Mouse (Mus musculus) testis, adult 2 months (tissue): ENCODE data around the gene Gja5. TPM values are rescaled to one million over a fixed set of nuclear protein-coding genes. Genes with fewer than 3 reads are reported as not detected.

Experiments
- H3K27ac ChIP-seq: fragments of 200-500 bp; 2 replicates; pipeline ENCODE4 v1.5.1; 2012; ENCODE audit warnings: low read depth, low read length; ENCODE audit not compliant: control insufficient read depth, insufficient read depth
- H3K27me3 ChIP-seq: fragments of 200-500 bp; 2 replicates; pipeline ENCODE4 v1.6.1; 2012; ENCODE audit warnings: mild to moderate bottlenecking, low read length, moderate library complexity; ENCODE audit not compliant: control insufficient read depth, insufficient read depth
- H3K36me3 ChIP-seq: fragments of 200-500 bp; 2 replicates; pipeline ENCODE4 v1.6.1; 2012; ENCODE audit warnings: mild to moderate bottlenecking, low read length; ENCODE audit not compliant: control insufficient read depth, insufficient read depth
- H3K4me1 ChIP-seq: fragments of 200-500 bp; 2 replicates; pipeline ENCODE4 v1.6.1; 2012; ENCODE audit warnings: low read length; ENCODE audit not compliant: control insufficient read depth, insufficient read depth
- H3K4me3 ChIP-seq: fragments of 200-500 bp; 2 replicates; pipeline ENCODE4 v1.5.1; 2012; ENCODE audit warnings: low read depth, mild to moderate bottlenecking, low read length, moderate library complexity, mixed read lengths; ENCODE audit not compliant: control insufficient read depth
- CTCF ChIP-seq: fragments of 200-500 bp; IDR thresholded peaks from 2 replicates; pipeline ENCODE4 v1.5.1; 2012; ENCODE audit warnings: low read depth, mild to moderate bottlenecking, inconsistent platforms, low read length, moderate library complexity; ENCODE audit not compliant: control insufficient read depth, insufficient read depth, insufficient replicate concordance
- POLR2A ChIP-seq: fragments of 200-500 bp; IDR thresholded peaks from 2 replicates; pipeline ENCODE4 v1.6.1; 2012; ENCODE audit warnings: low read depth, mild to moderate bottlenecking, inconsistent platforms, low read length, moderate library complexity; ENCODE audit not compliant: control insufficient read depth
- polyA plus RNA-seq: library from polyadenylated mRNA; depleted of rRNA; stranded (reverse); fragments of >200 nt; gene quantifications from 2 replicates; pipeline ENCODE4 v1.2.3, GENCODE M21; 2012

The Gja5 gene
- polyA plus RNA-seq, 1 experiment = 0.26 TPM

- Histone ChIP-seq H3K27ac (no peak overlapping the region), H3K36me3 (peaks cover 2% of the 10 kb centered on the region; the same call in 1 of the 2 replicates), H3K4me3 (no peak overlapping the region), H3K4me1 (no peaks in the 10 kb centered on the region), H3K27me3 (no peaks in the 10 kb centered on the region)
- no peak for TF ChIP-seq CTCF
- no peak for TF ChIP-seq POLR2A
Observed at GRCm38 (mm10) chr3:96872501-96872900, 32.0 kb upstream of the Gja5 start.

DNA sequence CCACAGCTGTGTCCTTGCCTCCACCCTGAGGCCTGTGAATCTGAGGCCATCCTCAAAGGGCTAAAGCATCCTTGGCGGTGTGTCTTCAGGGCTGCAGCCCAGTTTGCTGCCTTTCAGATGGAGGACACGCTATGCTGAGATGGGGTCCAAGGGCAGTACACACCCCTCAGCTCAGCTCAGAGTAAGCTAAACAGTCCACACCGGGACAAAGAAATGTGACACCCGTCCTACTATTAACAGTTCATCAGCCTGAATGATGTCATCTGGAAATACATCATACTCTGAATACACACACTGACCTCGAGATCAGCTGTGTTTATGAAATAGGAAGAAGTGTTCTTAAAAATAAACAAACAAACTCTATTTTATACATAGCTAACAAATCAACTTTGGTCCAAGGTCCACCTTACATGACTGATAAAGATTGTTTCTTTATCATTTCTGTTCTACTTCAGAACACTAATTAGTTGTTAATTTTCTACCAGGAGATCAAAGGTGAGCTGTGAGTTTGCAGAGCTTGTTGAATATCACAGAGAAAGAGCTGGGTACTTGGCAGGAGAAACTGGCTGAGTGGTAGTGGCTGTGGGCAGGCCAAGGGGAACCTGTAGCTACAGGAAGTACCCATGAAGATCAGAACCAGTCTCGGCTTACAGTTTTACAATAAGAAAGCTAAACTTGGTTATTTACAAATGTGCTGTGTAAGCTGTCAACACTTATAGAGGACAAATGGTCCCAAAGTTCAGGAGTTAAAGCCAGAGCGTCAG is 29.5 kb upstream of the Gja5 start:
- Histone ChIP-seq H3K27ac (no peak overlapping the region), H3K4me3 (no peak overlapping the region), H3K36me3 (peaks cover 2% of the 10 kb centered on the region; the same call in 1 of the 2 replicates), H3K27me3 (no peaks in the 10 kb centered on the region), H3K4me1 (no peaks in the 10 kb centered on the region)
- TF ChIP-seq CTCF (no peak), POLR2A (no peak)

- H3K27ac ChIP-seq = no peak overlapping the region
- no peaks in the 10 kb centered on the region for H3K27me3 ChIP-seq
- no peaks in the 10 kb centered on the region; the same call in 1 of the 2 replicates for H3K36me3 ChIP-seq
Observed at GRCm38 (mm10) chr3:96879536-96879935, 25.0 kb upstream of the Gja5 start.

DNA sequence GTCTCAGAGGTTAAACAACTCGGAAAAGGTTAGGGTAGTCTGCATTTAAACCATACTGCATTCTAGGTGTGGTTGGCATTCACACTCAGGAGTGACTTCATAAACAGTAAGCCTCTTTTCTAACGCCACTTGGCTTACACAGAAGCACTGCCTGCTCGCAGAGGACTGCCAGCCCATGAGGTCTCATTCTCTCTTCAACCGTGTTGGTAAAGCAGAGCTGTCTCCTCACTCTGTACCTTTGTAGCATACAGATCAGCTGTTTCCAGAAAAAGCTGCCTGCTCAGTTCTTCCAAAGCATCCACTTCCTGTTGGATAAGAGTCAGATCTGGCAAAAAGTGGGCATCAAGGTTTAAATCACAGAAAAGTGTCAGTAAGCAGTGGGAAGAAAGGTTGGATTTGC is 24.1 kb upstream of the Gja5 start:
- Histone ChIP-seq H3K27me3 (no peaks in the 10 kb centered on the region), H3K36me3 (no peaks in the 10 kb centered on the region; the same call in 1 of the 2 replicates), H3K4me3 (no peak overlapping the region), H3K27ac (no peak overlapping the region), H3K4me1 (no peaks in the 10 kb centered on the region)
- TF ChIP-seq CTCF (no peak), POLR2A (no peak)

More at GRCm38 (mm10) chr3:96879536-96879935, 25.0 kb upstream of the Gja5 start:
- Histone ChIP-seq H3K4me3 (no peak overlapping the region), H3K4me1 (no peaks in the 10 kb centered on the region)
- TF ChIP-seq POLR2A (no peak), CTCF (no peak)

DNA sequence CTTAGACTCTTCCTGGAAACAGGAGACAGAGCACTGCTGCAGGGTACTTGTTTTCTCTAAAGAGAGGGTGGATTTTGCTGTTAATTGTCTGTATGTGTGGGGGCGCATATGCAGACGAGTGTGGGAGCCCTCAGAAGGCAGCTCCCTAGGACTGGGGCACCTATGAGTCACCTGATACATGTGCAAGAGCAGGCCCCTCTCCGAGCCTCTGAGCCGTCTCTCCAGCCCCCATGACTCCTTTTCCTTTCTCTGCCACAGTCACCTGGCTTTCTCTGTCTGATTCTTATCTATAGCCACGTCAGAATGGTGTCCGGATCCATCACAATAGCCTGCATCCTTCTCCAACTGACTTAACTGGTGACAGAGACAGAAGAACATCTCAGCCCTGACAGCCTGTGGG is 22.9 kb upstream of the Gja5 start:
- H3K4me3 ChIP-seq = no peak overlapping the region
- no peak overlapping the region for H3K27ac ChIP-seq
- H3K36me3 ChIP-seq = no peaks in the 10 kb centered on the region
- no peak for TF ChIP-seq POLR2A
- no peak for TF ChIP-seq CTCF
- no peaks in the 10 kb centered on the region for H3K4me1 ChIP-seq
- no peaks in the 10 kb centered on the region for H3K27me3 ChIP-seq

DNA sequence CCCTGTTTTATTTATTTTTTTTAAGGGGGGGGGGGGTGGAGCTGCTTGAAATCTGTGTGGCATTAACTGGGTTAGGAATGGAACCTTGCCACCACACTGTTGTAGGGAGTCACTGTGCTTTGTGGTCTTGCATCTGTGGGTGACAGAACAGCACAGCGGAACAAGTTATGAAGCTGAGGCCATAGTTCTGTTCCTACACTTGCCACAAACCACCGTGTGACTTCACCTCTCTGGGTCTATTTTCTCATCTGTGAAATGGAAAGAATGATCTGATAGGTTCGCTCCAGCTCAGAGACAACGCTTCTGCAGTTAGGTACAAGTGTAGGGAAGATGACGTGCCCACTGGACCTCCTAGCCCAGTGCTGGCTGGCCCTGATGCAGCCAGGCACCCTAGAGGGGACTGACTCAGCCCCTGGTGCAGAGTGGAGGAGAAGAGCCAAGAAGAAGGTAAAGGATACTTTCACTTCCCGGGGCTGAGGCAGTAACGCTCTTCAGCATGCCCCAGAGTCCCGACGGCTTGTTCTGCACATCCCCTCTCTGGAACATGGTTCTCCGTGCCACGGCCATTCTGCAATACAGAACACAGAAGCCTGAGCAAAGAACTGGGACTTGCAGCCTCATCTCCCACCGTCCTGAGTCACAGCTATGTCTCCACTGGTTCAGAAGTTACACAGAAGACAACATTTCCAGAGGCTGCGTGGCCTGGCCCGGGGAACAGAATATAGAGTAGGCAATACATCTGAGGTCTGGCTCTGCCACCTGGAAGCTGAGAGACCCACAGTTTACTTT is 22.2 kb upstream of the Gja5 start:
- Histone ChIP-seq H3K27me3 (no peaks in the 10 kb centered on the region), H3K4me3 (no peak overlapping the region), H3K36me3 (no peaks in the 10 kb centered on the region), H3K4me1 (no peaks in the 10 kb centered on the region), H3K27ac (no peak overlapping the region)
- TF ChIP-seq CTCF (no peak), POLR2A (no peak)

GRCm38 (mm10) chr3:96883690-96884089 is 20.8 kb upstream of the Gja5 start:
- Histone ChIP-seq H3K27me3 (no peaks in the 10 kb centered on the region), H3K4me1 (no peaks in the 10 kb centered on the region), H3K36me3 (no peaks in the 10 kb centered on the region), H3K4me3 (no peak overlapping the region), H3K27ac (no peak overlapping the region)
- no peak for TF ChIP-seq POLR2A
- no peak for TF ChIP-seq CTCF
